Mouse (Mus musculus) kidney, postnatal 0 days (tissue): ENCODE results near the gene Rcan2. TPM values are rescaled to one million over a fixed set of nuclear protein-coding genes. Genes with fewer than 3 reads are reported as not detected.

Experiments used
- ATAC-seq: fragments of 200-750 bp; cut with Nextera tagmentation; replicated peaks from 2 replicates; pipeline ENCODE4 v1.8.0; 2017; ENCODE audit warnings: low read depth, moderate number of reproducible peaks, moderate TSS enrichment, moderate library complexity; ENCODE audit not compliant: low FRiP score
- DNase-seq: peaks from one replicate; pipeline ENCODE4 v3.0.0-alpha.2; 2016; ENCODE audit warnings: low spot score
- H3K27ac ChIP-seq: fragments of 300-500 bp; sonication (generic); 2 replicates; pipeline ENCODE4 v1.5.1; 2014; ENCODE audit warnings: mild to moderate bottlenecking
- H3K27me3 ChIP-seq: fragments of 300-500 bp; sonication (generic); 2 replicates; pipeline ENCODE4 v1.6.1; 2014; ENCODE audit warnings: low read length, mixed read lengths; ENCODE audit not compliant: insufficient read depth
- H3K36me3 ChIP-seq: fragments of 300-500 bp; sonication (generic); 2 replicates; pipeline ENCODE4 v1.6.1; 2014; ENCODE audit warnings: low read length, mixed read lengths; ENCODE audit not compliant: insufficient read depth
- H3K4me1 ChIP-seq: fragments of 300-500 bp; sonication (generic); replicated peaks from 2 replicates; pipeline ENCODE4 v1.6.1; 2014; ENCODE audit warnings: antibody characterized with exemption, low read length, mixed read lengths; ENCODE audit not compliant: insufficient read depth
- H3K4me2 ChIP-seq: fragments of 300-500 bp; sonication (generic); 2 replicates; pipeline ENCODE4 v1.6.1; 2014; ENCODE audit warnings: mild to moderate bottlenecking, low read length, moderate library complexity, mixed read lengths
- H3K4me3 ChIP-seq: fragments of 300-500 bp; sonication (generic); replicated peaks from 2 replicates; pipeline ENCODE4 v1.5.1; 2014; ENCODE audit warnings: low read depth, low read length
- H3K9ac ChIP-seq: fragments of 300-500 bp; sonication (generic); 2 replicates; pipeline ENCODE4 v1.6.1; 2014; ENCODE audit warnings: low read depth, low read length
- H3K9me3 ChIP-seq: fragments of 300-500 bp; sonication (generic); replicated peaks from 2 replicates; pipeline ENCODE4 v1.6.1; 2016; ENCODE audit warnings: low read length, inconsistent platforms, mixed read lengths
- CTCF ChIP-seq: IDR thresholded peaks from 2 replicates; pipeline ENCODE4 v1.5.1; 2016; ENCODE audit warnings: antibody characterized with exemption, low read depth, mild to moderate bottlenecking, moderate library complexity
- WGBS: fragments of 180-500 bp; shearing (Covaris S2); extraction: QIAGEN DNeasy Blood & Tissue Kit; methylation state at CpG from one replicate; pipeline ENCODE4 v1.1.7; 2014; 5-methylcytosine and 5-hydroxymethylcytosine counted together
- polyA plus RNA-seq: library from polyadenylated mRNA; unstranded; fragments of >200 nt; fragmentation: Nextera tagmentation; extraction: Ambion mirVana; gene quantifications from 2 replicates; pipeline ENCODE4 v1.2.1, GENCODE M21; 2015

Rcan2 gene
- 6.9 and 8.1 TPM in 2 replicates for polyA plus RNA-seq

DNA sequence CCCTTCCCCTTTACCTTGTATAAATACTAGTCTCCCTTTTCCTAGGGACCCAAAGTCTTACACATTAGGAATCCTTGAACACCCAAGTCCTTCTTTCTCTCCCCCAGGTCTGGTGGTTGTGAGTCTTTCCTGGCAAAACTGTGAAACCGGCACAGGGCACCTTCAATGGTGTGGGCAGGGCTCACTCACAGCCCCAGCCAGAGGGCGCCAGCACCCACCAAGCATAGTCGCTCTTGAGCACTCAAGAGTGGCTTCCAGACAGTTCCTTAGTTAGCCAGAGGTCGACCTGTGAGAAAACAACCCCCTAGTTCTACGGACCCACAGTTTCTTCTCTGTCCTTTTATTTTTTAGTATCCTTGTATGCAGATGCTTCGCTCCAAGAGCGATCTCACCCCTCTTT lies at the start of gene Rcan2:
Gene Rcan2 (plus strand): TSS at position 275 of the 400 bp plus-strand sequence.
- 2% methylated on average over 7 of the region's 7 CpGs for WGBS
- H3K36me3 ChIP-seq: no peaks in the 10 kb centered on the region
- ATAC-seq (peak; percentile 71), DNase-seq (peak; percentile 67)
- H3K9ac ChIP-seq: peak within 1 kb of the TSS; percentile 64
- peak within 1 kb of the TSS; percentile 65 for H3K4me3 ChIP-seq
- H3K4me2 ChIP-seq: peak within 1 kb of the TSS; percentile 98
- H3K27ac ChIP-seq: no peak within 1 kb of the TSS
- TF ChIP-seq CTCF: peak; percentile 75
- no peaks in the 10 kb centered on the region for H3K27me3 ChIP-seq
- peaks cover 6% of the 10 kb centered on the region; the same call in 1 of the 2 replicates for H3K4me1 ChIP-seq
- H3K9me3 ChIP-seq: no peaks in the 10 kb centered on the region

DNA sequence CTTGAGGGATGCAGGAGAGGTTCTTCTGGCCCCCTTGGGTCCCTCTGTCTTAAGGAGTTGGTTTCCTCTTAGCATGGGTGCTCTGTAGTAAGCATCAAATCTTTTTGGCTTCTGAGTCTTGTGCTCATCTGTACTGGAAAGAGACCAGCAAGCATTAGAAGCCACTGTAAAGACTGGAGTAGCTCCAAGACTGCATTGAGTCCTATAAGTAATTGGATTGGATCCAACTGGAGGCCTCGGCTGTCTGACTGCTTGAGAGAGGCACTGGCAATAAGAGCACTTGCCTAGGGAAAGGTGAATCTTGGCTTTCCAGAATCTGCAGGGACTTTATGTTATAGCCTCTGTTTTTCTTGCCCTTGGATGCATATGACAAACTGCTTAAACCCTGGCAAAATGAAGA lies 48.3 kb upstream of the Rcan2 start:
- DNase-seq (no peak), ATAC-seq (no peak)
- no peak overlapping the region for H3K9ac ChIP-seq
- no peaks in the 10 kb centered on the region for H3K9me3 ChIP-seq
- 55% methylated on average over 1 of the region's 1 CpGs for WGBS
- no peaks in the 10 kb centered on the region for H3K4me1 ChIP-seq
- H3K27me3 ChIP-seq: no peaks in the 10 kb centered on the region
- H3K27ac ChIP-seq: no peak overlapping the region
- no peaks in the 10 kb centered on the region for H3K36me3 ChIP-seq
- H3K4me3 ChIP-seq: no peak overlapping the region
- H3K4me2 ChIP-seq: no peak overlapping the region
- TF ChIP-seq CTCF: no peak

DNA sequence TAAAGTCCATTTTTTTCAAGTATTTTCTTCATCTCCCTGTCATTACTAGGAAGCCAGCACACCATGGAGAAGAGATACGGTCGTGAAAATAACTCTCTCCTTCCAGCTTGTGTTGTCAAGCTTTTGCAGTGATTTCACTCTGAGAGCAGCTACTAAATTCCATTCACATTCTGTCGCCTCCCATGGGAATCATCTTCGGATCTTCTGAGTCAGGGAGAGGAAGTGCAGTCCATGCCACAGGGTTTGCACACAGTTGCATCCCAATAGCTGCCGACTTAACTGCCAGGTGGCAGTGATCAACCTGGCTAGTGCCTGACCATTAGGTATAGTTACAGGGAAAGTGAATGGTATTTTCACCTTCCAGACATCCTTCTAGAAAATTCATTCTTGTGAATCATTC lies 46.5 kb upstream of the Rcan2 start:
- no peaks in the 10 kb centered on the region for H3K9me3 ChIP-seq
- WGBS: 52% methylated on average over 5 of the region's 5 CpGs
- TF ChIP-seq CTCF: no peak
- no peak overlapping the region for H3K27ac ChIP-seq
- no peak overlapping the region for H3K9ac ChIP-seq
- no peaks in the 10 kb centered on the region for H3K4me1 ChIP-seq
- peak; percentile 64 for DNase-seq
- H3K36me3 ChIP-seq: no peaks in the 10 kb centered on the region
- no peak overlapping the region for H3K4me3 ChIP-seq
- ATAC-seq: no peak
- H3K4me2 ChIP-seq: no peak overlapping the region
- H3K27me3 ChIP-seq: no peaks in the 10 kb centered on the region

DNA sequence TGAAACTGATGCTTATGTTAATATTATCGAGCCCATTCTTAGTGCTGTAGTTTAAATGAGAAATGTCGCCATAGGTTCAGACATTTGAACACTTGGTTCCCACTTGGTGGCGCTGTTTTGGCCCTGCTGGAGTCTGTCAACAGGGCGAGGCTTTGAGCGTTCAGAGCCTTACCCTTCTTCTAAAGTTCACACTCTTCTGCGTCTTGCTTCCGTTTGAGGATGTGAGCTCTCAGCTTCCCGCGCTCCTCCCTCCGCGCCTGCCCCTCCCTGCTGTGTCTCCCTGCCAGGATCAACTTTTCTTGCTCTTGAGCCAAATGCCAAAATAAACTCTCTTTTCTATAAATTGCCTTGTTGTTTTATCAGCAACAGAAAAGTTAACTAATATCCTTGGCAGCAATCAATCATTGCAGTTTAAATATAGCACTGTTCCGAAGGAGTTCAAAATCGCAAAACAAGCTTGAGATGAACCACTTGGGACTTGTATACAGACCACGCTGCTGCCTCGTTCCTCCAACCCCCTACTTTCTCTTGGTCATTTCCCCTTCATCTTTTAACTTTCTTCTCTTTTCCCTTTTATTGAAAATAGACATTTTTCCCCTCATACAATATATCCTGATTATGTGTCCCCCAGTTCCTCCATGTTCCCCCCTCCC lies 42.4 kb upstream of the Rcan2 start:
- no peak; the same call in 1 of the 2 replicates for ATAC-seq
- Histone ChIP-seq H3K4me1 (no peaks in the 10 kb centered on the region), H3K9ac (no peak overlapping the region), H3K27me3 (no peaks in the 10 kb centered on the region), H3K9me3 (no peaks in the 10 kb centered on the region), H3K4me2 (no peak overlapping the region), H3K27ac (no peak overlapping the region), H3K4me3 (no peak overlapping the region), H3K36me3 (no peaks in the 10 kb centered on the region)
- peak; percentile 92 for DNase-seq
- peak; percentile 64 for TF ChIP-seq CTCF
- 31% methylated on average over 15 of the region's 15 CpGs for WGBS

DNA sequence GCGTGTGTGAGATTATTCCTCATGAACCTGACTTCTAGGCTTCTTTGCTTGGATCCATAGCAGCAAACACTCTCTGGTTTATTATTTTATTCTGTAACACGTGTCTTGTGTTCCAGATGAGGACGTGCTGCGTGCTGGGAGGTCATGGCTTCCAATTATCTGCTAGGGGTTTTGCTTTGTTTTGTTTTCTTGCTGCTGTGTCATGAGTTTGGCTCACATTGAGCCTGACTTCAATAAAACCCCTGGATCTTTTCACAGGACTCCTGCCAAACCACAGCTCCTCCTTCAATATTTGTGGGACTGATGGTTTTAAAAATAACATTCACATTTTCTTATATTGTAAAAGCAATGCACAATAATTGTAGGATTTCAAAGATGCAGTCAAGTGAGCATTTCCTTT lies 16.6 kb upstream of the Rcan2 start:
- Histone ChIP-seq H3K27ac (no peak overlapping the region), H3K36me3 (no peaks in the 10 kb centered on the region), H3K4me3 (no peak overlapping the region), H3K27me3 (no peaks in the 10 kb centered on the region), H3K9me3 (no peaks in the 10 kb centered on the region), H3K4me1 (0 out of 2 replicates have a peak, but pooled peaks cover 4% of the 10 kb centered on the region), H3K4me2 (no peak overlapping the region), H3K9ac (no peak overlapping the region)
- DNase-seq (peak; percentile 77), ATAC-seq (no peak)
- WGBS: 58% methylated on average over 4 of the region's 4 CpGs
- no peak for TF ChIP-seq CTCF

DNA sequence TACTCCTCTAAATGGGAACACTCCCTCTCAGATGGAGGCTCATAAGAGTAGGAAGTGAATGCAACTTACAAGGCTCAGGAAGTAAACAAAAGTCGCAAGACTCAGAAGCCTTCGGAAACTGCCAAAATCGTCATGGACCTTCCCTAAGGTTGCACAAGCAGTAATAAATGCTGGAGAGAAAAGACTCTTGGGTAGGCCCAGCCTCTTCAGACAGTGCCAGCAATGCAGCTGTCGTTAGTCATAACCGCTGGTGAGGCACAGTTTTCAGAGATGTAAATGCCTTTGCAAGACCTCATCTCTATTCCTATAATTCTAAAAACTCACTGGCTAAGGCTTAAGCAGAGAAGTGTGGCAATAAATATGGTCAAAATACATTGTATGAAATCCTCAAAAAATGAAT lies 12.9 kb upstream of the Rcan2 start:
- no peak for ATAC-seq
- DNase-seq: no peak
- 88% methylated on average over 5 of the region's 5 CpGs for WGBS

DNA sequence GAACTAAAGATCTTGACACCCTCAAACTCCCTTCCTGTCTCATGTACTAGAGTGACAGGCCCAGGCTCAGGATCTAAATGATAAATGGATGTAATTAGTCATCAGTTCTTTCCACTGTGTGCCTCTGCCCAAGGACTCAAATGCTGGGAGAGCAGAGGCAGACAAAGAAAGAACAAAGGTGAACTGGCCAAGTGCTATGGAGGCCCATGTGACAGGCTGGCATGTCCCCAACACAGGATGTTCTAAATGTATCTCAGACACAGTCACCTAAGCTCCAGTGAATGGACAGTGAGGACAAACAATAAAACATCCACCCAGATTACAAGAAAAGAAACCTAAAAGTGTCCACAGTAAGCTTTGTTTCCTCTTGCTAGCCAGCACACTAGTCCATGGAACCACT lies 11.8 kb upstream of the Rcan2 start:
- H3K27me3 ChIP-seq: no peaks in the 10 kb centered on the region
- H3K36me3 ChIP-seq: no peaks in the 10 kb centered on the region
- no peak overlapping the region for H3K9ac ChIP-seq
- H3K4me3 ChIP-seq: no peak overlapping the region
- no peaks in the 10 kb centered on the region for H3K9me3 ChIP-seq
- no peak overlapping the region for H3K4me2 ChIP-seq
- ATAC-seq: no peak
- no peak overlapping the region for H3K27ac ChIP-seq
- TF ChIP-seq CTCF: no peak
- H3K4me1 ChIP-seq: 0 out of 2 replicates have a peak, but pooled peaks cover 4% of the 10 kb centered on the region
- peak; percentile 23 for DNase-seq

More for the DNA sequence above, 12.9 kb upstream of the Rcan2 start:
- no peaks in the 10 kb centered on the region for H3K27me3 ChIP-seq
- no peaks in the 10 kb centered on the region for H3K36me3 ChIP-seq
- H3K9ac ChIP-seq: no peak overlapping the region
- H3K4me2 ChIP-seq: no peak overlapping the region
- 0 out of 2 replicates have a peak, but pooled peaks cover 4% of the 10 kb centered on the region for H3K4me1 ChIP-seq
- no peak overlapping the region for H3K27ac ChIP-seq
- no peak overlapping the region for H3K4me3 ChIP-seq
- TF ChIP-seq CTCF: no peak
- H3K9me3 ChIP-seq: no peaks in the 10 kb centered on the region
